In the genomic region with DNA sequence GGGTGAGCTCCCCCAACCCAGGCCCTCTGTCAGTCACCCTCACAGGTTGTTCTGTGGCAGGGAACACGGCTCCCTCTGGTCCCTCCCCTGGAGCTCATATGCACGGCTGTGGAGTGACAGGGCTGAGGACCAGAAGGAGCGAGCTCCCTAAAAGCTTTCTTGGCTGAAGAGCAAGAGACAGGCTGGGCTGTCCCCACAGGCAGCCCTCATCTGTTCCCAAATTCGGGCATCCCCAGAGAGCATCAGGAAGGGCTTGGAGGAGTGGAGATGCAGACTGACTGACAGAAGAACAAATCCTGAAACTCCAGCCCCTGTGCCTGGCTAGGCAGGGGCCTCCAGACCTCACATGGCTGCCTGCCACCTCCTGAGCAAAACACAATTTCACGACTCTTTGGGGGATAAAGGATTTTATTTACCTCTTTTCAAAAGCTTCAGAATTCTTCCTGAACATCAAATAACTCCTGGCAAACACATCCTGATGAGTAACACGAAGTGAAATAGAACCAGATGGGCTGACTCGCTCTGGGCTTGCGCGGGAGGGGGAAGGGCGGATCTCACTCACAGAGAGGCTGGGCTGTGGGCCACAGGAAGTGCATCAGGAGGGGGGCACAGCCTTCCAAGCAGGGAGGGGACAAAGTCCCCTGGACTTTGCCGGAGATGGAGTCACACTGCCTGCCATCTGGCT, we compare ENCODE assay signal across 8 mouse cellular contexts.
DNase-seq lines count a peak whose midpoint lies in the region; ATAC-seq and TF ChIP-seq lines count a peak whose summit lies in the region.

No protein-coding gene starts in this region.

- H3K4me2 ChIP-seq in hindbrain, embryonic 15.5 days: peak overlapping the region; percentile 30
- H3K4me2 ChIP-seq in lung, embryonic 15.5 days: peak overlapping the region; percentile 47

- no peaks in the 10 kb centered on the region for H3K27me3 ChIP-seq in hindbrain, embryonic 15.5 days
- H3K27me3 ChIP-seq in lung, embryonic 15.5 days: no peaks in the 10 kb centered on the region

- DNase-seq in NIH3T3 (ENCODE audit: low read depth): peak; percentile 94
- peak; percentile 91 for DNase-seq in gastrocnemius, adult 2 months
- DNase-seq in layer of hippocampus, postnatal 25 days (ENCODE audit: extremely low spot score in 1 of 2, low spot score in 1 of 2): peak; percentile 75 to 76
- peak; percentile 76 for DNase-seq in retina, postnatal 1 day
- peak; percentile 62 to 83 for DNase-seq in urinary bladder, postnatal 36 days (ENCODE audit: low spot score in 2 of 2)

- no peak for TF ChIP-seq POLR2A in cortical plate, adult 2 months (IDR thresholded peaks at IDR 0.05; ENCODE audit: extremely low read depth, insufficient read depth, low read length)

- H3K9me3 ChIP-seq in hindbrain, embryonic 15.5 days: no peaks in the 10 kb centered on the region
- no peaks in the 10 kb centered on the region for H3K9me3 ChIP-seq in lung, embryonic 15.5 days

- peak; percentile 91 for ATAC-seq in hindbrain, embryonic 15.5 days (ENCODE audit: low FRiP score, low read depth)
- peak; percentile 89 for ATAC-seq in lung, embryonic 15.5 days (ENCODE audit: borderline replicate concordance, extremely low read depth, low FRiP score, low TSS enrichment)

- H3K4me3 ChIP-seq in cortical plate, adult 2 months (ENCODE audit: insufficient read depth, low read length): no peak overlapping the region
- H3K4me3 ChIP-seq in gastrocnemius, adult 2 months: peak overlapping the region; percentile 47
- no peak overlapping the region for H3K4me3 ChIP-seq in hindbrain, embryonic 15.5 days
- peak overlapping the region; percentile 15; the same call in 1 of the 2 replicates for H3K4me3 ChIP-seq in lung, embryonic 15.5 days

- H3K9ac ChIP-seq in hindbrain, embryonic 15.5 days: no peak overlapping the region
- peak overlapping the region; percentile 20 for H3K9ac ChIP-seq in lung, embryonic 15.5 days

- intact Hi-C loops in gastrocnemius, adult 2 months (cut with DNase I): loop anchor here (5.0 kb wide), 1 partner anchor 76 kb away; no protein-coding TSS in a partner anchor

- TF ChIP-seq CTCF in cortical plate, adult 2 months (IDR thresholded peaks at IDR 0.05; ENCODE audit: extremely low read depth, insufficient read depth, low read length): no peak
- no peak for TF ChIP-seq CTCF in gastrocnemius, adult 2 months (IDR thresholded peaks at IDR 0.05)

- H3K4me1 ChIP-seq in cortical plate, adult 2 months (ENCODE audit: control insufficient read depth, insufficient read depth, low read length): peaks cover 13% of the 10 kb centered on the region
- peaks cover 49% of the 10 kb centered on the region for H3K4me1 ChIP-seq in hindbrain, embryonic 15.5 days (replicated peaks)
- peaks cover 44% of the 10 kb centered on the region for H3K4me1 ChIP-seq in lung, embryonic 15.5 days

- H3K27ac ChIP-seq in cortical plate, adult 2 months (ENCODE audit: insufficient read depth, low read length): peak overlapping the region; percentile 83
- H3K27ac ChIP-seq in gastrocnemius, adult 2 months: peak overlapping the region; percentile 79
- peak overlapping the region; percentile 76 for H3K27ac ChIP-seq in hindbrain, embryonic 15.5 days (replicated peaks)
- H3K27ac ChIP-seq in lung, embryonic 15.5 days: peak overlapping the region; percentile 94

- no peaks in the 10 kb centered on the region for H3K36me3 ChIP-seq in hindbrain, embryonic 15.5 days
- H3K36me3 ChIP-seq in lung, embryonic 15.5 days: no peaks in the 10 kb centered on the region

- WGBS in hindbrain, embryonic 15.5 days: 8% methylated on average over 11 of the region's 11 CpGs
- WGBS in lung, embryonic 15.5 days: 11% methylated on average over 11 of the region's 11 CpGs

Comparison
In these comparisons a context has a peak if more than half of its experiments do, and no peak if none do; other contexts are left out.
1. H3K4me3 ChIP-seq: peak in gastrocnemius, adult 2 months (single experiment) and lung, embryonic 15.5 days (single experiment); none in cortical plate, adult 2 months (single experiment) and hindbrain, embryonic 15.5 days (single experiment).
2. Peak in every context shown above with its lines, with median percentiles within 50 percentile points of each other: DNase-seq and H3K27ac ChIP-seq.